Mouse (Mus musculus) megakaryocyte progenitor cell, adult 5-6 weeks (primary cell): Measurements from ENCODE around the gene Olfr279. TPM values are rescaled to one million over a fixed set of nuclear protein-coding genes. Genes with fewer than 3 reads are reported as not detected.
A peak's percentile ranks its signal among the peaks of the same experiment; 100 is the strongest.

ENCODE experiments used
- ATAC-seq: replicated peaks from 2 replicates; pipeline ENCODE4 v1.8.0; 2016; ENCODE audit warnings: mild to moderate bottlenecking, moderate TSS enrichment, inconsistent platforms; ENCODE audit not compliant: poor library complexity
- total RNA-seq, 2 experiments: library from RNA; stranded (forward) in 1 of 2; stranded (reverse) in 1 of 2; fragments of 157-497, 149-512 nt in 1 of 2; fragments of 200-1000 nt in 1 of 2; gene quantifications; 2 replicates each; pipeline versions ENCODE4 v1.2.3 to v1.2.4; 2015 to 2017

Olfr279 gene
- total RNA-seq (2015) (not detected in 2 replicates), total RNA-seq (2017) (not detected in 2 replicates)

DNA sequence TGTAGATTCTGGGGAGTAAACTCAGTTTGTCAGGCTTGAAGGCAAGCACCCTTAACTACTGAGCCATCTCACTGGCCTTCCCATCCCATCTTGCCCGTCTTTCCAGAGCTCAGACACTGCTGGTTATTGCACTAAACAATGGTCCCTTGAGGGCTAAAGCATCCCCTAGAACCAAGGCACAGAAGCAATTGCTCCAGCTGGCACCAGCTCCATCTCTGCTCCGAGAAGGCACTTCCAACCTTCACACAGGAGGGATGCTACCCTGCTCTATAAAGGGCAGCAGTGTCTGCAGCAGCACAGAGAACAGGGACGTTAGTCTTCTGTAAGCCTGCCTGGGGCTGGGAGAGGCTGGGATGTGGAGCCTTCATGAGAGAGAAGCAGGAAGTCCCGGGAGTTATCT, at the start of gene Olfr279:
Olfr279 (plus strand) TSS at position 301 of the 400 bp plus-strand sequence.
- no peak for ATAC-seq

DNA sequence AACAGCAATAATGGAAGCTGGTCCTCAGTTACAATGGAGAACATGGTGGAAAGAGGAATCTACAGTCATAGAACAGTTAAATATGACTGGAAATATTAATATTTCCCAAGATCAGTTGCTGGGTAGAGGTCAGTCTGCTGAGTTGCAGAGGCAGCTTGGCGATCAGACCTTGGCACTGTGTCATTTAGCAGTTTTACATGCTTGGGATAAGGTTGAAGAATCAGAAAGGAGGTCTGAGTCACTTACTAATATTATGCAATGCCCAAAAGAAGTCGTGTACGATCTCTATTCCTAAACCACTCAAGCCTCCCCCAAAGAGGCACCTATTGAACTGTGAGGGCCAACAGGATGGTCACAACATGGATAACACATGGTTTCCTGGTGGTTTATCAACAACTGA, 47.6 kb upstream of the Olfr279 start:
- ATAC-seq = no peak

DNA sequence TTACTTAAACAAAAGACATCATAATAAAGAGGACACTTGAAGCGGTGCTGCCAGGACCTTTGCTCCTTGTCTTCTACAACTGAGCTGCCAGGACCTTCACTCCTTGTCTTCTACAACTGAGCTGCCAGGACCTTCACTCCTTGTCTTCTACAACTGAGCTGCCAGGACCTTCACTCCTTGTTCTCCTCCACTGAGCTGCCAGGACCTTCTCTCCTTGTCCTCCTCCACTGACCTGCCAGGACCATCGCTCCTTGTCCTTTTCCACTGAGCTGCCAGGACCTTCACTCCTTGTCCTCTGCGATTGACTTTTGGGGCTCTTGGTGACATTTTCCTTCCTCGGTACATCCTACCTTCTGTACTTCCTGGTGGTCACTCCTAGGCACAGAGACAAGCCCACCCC, 43.7 kb upstream of the Olfr279 start:
- ATAC-seq = no peak

DNA sequence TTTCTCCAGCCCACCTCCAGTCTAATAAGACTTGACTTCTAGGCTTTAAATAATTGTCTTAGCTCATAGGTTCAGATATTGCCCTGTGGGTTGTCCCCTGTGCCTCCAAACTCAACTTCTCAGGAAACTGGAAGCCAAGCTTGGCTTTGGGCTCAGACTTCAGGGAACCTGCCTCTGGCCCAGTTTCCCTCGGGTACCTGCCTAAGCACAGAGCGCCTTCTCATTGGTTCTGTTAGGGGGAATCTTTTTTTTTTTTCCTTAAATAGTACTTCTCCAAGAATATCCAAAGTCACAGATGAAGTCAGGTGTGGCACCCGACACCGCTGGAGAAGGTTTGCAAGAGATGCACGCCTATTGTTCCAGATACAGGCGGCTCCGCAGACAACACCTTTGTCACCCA, 39.9 kb upstream of the Olfr279 start, which contains the start of gene Olfr281:
Olfr281 (plus strand) TSS at position 301 of the 400 bp plus-strand sequence.
- ATAC-seq = no peak

DNA sequence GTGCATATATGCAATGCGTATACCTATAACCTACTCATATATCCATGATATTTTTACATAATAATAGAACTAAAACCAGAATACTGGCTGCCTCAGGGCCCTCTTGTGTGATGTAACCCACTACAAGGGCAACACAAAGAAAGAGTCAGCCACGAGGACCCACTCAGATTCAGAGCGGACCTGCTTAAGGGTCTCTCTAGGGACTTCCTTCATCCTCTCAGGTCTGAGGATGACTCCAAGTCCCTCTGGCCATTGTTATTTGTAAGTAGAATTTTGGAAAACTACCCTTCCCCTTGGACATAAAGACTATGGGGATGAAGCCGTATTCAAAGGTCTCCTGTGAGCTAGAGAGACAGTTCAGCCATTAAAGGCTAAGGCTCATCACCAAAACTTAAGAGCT, 22.6 kb upstream of the Olfr279 start, which contains the start of gene OR5BS1P:
OR5BS1P (plus strand) TSS at position 301 of the 400 bp plus-strand sequence.
- no peak for ATAC-seq

DNA sequence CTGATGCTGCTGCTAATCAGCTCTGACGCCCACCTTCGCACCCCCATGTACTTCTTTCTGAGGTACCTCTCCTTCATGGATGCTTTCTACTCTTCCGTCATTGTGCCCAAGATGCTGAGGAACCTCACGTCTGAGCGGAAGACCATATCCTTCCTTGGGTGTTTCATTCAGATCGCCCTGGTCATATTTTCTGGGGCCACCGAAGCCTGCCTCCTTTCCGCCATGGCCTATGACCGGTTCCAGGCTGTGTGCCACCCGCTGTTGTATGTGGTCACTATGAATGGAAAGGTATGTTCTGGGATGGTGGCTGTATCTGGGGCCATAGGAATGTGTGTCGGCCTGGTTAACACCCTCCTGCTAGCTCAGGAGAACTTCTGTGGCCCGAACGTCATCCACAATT, 20.7 kb upstream of the Olfr279 start:
- ATAC-seq = no peak

- ATAC-seq = no peak
These were observed 17.2 kb upstream of the Olfr279 start for GRCm38 (mm10) chr15:98474958-98475357.

DNA sequence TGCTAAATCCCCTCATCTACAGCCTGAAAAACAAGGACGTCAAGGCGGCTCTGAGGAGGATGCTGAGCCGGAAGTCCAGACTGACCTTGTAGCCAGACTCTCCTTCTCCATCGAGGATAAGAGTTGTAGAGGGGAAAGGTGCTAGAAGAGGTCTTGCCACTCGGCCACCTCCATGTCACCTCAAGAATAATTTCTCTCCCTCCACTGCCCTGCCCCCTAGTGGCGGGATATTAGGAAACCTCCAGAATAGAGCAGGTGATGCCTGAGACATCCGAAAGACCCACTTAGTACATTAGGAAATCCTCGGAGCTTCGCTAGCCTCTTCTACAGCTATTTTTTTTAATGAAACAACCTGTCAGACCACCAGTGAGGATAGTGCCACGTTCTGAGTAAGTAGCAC, 16.8 kb upstream of the Olfr279 start:
- peak; percentile 60; the same call in 1 of the 2 replicates for ATAC-seq

DNA sequence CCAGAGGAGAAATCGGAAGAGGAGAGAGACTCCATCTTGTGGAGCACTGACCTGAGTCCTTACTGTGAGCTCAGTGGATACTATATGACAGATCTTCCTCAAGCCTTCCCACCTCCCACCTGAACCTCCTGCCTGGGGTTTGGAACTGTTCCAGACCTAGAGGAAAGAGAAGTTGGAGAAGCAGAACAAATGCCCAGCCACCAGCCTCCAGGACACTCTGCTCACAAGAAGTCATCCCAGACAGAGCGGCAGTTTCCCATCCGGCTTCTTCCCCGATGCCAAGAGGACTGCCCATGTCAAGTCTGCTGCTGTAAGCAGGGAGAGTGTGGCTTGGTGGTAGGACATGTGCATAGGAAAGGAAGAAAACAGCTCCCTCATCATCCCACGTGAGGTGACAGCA, 15.9 kb upstream of the Olfr279 start:
- no peak for ATAC-seq

- ATAC-seq = no peak
These were observed 12.6 kb upstream of the Olfr279 start for GRCm38 (mm10) chr15:98479568-98480102.

- no peak for ATAC-seq
These were observed 9.5 kb upstream of the Olfr279 start, which contains the start of gene Lalba for GRCm38 (mm10) chr15:98482701-98483100. TSS of gene Lalba (minus strand) at chr15:98482721.

DNA sequence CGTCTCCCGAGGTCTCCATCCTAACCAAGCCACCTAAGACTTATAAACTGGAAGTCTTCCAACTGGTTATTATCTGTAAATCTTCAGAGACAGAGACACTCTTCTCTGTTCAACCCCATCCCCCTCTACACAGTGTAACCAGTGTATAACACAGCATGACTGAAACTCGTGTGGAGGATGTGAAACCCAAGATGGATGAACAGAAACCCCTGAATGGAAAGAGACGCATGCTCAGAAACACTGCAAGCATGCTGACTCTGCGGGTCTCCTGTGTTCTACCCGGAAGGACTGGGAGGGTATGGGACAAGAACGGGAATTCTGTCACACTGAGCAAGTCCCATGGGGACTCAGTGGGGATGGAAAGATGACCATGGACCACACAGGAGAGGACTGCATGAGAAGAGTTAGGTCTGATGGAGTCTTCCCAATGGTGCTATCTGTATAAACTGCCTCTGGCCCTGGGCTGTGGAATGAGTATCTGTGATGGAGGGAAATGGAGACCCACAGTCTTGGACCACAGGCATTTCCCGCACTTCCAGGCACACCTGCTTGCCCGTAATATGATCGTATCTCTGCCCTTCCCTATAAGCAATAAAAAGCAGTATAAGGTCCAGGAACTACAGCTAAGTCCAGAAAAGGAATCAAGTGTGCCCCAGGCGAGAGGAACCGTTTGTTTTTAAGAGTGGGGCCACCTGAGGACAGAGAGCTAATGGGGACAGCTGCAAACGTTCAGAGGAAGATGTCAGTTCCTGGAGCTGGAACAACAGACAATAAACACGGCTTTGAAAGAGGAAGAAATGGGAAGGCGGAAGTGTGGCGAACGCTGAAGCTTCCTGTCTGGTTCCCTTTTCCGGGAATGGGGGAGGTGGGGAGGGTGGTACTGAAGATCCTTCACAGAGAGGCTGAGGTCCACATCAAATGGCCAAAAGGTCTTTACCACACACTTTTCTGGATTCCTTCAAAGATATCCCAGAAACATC, 8.0 kb upstream of the Olfr279 start:
- ATAC-seq = peak; percentile 77

GRCm38 (mm10) chr15:98486433-98487021, 5.7 kb upstream of the Olfr279 start:
- 0 out of 2 replicates have a peak, but pooled peaks have one; percentile 14 for ATAC-seq

- ATAC-seq = no peak
These were observed 870 bp upstream of the Olfr279 start for GRCm38 (mm10) chr15:98491332-98491731.

DNA sequence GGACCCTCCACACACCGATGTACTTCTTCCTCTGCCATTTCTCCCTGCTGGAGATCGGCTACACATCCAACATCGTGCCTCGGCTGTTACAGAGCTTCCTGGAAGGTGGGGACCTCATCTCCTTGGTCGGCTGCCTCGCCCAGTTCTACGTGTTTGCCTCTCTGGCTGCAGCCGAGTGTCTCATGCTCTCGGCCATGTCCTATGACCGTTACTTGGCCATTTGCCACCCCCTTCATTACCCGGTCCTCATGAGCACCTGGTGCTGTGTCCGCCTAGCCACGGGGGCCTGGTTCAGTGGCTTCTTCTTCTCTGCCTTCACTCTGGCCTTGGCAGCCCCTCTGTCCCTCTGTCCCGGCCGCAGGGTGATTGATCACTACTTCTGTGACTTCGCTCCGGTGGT, 5.4 kb downstream of the Olfr279 start:
- no peak for ATAC-seq

DNA sequence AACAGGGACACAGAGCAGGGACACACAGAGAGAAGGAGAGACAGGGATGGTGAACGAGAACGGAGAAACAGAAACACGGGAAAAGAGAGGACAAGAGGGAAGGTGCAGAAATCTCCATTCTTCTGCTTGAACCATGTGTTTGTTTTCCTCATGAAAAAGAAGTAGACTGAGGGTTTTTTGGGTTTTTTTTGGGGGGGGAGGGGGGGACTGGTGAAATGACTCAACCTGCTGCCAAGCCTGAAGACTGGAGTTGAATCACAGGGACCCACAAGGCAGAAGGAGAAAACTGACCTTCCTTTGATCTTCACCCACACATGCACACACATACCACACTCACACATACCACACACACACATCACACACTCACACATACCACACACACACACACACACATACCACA, 11.1 kb downstream of the Olfr279 start:
- ATAC-seq = no peak

DNA sequence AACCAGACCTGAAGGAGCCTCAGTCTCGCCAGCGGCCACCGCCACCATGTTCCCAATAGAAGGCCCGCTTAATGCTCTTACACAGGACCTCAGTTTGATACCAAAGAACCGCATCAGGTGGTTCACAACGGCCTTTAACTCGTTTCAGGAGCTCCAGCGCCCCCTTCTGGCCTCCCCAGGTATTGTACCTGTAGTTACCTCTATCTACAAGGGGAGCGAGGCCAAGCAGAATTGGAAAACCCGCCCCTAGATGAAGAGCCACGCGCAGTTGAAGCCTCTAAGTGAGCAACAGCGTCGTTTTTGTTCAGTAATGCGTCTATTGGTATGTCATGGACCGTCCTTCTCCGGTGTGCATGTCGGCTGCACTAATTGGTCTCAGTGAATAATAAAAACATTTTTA, 12.3 kb downstream of the Olfr279 start:
- ATAC-seq = peak; percentile 83

DNA sequence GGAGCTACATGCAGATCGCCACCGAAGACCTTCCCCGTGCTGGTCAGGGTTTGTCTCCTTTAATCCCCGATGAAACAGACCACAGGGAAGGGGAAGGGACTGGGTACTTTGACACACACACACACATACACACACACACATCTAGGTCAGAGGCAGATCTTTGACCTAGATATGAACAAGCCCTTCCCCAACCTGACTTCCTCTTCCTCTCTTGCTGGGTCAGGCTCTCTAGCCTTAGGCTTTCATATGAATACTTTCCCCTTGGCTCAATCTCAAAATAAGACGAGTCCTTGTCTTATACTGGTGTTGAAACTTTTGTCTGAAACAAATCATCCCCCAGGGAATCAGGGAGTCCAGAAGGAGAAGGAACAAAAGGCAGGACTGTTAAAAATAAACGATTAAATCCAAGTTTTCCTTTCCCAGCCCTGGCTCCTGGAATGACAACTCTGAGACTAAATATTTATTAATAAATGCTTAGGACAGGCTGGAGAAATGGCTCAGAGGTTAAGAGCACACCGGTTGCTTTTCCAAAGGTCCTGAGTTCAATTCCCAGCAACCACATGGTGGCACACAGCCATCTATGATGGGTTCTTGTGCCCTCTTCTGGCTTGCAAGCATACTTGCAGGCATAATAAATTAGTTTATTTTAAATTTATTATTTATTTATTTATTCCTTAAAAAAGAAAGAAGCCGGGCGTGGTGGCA, 14.2 kb downstream of the Olfr279 start:
- ATAC-seq = peak; percentile 60

- ATAC-seq = no peak
These were observed 15.1 kb downstream of the Olfr279 start for GRCm38 (mm10) chr15:98507321-98507720.

- no peak for ATAC-seq
These were observed 17.2 kb downstream of the Olfr279 start for GRCm38 (mm10) chr15:98509387-98509786.
